Mouse (Mus musculus): ENCODE results near the gene Vwc2. TPM values are rescaled to one million over a fixed set of nuclear protein-coding genes. Genes with fewer than 3 reads are reported as not detected.
A peak's percentile ranks its signal among the peaks of the same experiment; 100 is the strongest.

The Vwc2 gene
- polyA plus RNA-seq, 1 experiment from 2014 or later, result 0.50 TPM

DNA sequence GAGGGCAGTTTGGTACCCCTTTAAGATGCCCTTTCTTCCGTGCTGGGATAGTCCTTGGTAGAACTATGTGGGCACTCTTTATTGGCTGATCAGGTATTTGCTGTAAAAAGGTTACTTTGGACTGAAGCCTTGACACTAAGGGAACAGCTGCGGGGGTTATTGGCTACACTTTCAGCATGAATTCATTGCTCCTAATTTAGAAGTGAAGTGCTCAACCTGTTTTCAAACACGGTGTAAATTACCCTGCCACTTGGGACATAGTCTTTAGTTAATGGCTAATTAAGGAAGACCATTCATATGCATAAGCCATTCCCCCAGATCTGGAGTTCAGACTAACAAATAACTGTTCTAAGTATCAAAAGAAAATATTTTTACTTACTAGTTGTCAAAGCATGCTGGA, 2.7 kb downstream of the Vwc2 start:
- no peak overlapping the region for H3K27ac ChIP-seq
- no peaks in the 10 kb centered on the region for H3K36me3 ChIP-seq
- ATAC-seq, result no peak
- no peak overlapping the region for H3K9ac ChIP-seq
- H3K4me2 ChIP-seq (replicated peaks), result peak overlapping the region; percentile 84
- no peak overlapping the region for H3K4me3 ChIP-seq (replicated peaks)
- peaks cover 49% of the 10 kb centered on the region for H3K27me3 ChIP-seq (replicated peaks)
- peaks cover 27% of the 10 kb centered on the region for H3K4me1 ChIP-seq (replicated peaks)
- H3K9me3 ChIP-seq, result no peaks in the 10 kb centered on the region
- WGBS, result 5% methylated on average over 3 of the region's 3 CpGs

GRCm38 (mm10) chr11:11122866-11123265, 8.8 kb downstream of the Vwc2 start:
- 72% methylated on average over 4 of the region's 4 CpGs for WGBS
- H3K9me3 ChIP-seq, result no peaks in the 10 kb centered on the region
- no peak for ATAC-seq
- H3K4me1 ChIP-seq (replicated peaks), result no peaks in the 10 kb centered on the region
- H3K36me3 ChIP-seq, result no peaks in the 10 kb centered on the region
- H3K4me3 ChIP-seq (replicated peaks), result no peak overlapping the region
- H3K4me2 ChIP-seq (replicated peaks), result no peak overlapping the region
- H3K9ac ChIP-seq, result no peak overlapping the region
- H3K27ac ChIP-seq, result no peak overlapping the region
- H3K27me3 ChIP-seq (replicated peaks), result 0 out of 2 replicates have a peak, but pooled peaks cover 1% of the 10 kb centered on the region

GRCm38 (mm10) chr11:11131414-11132077, 17.5 kb downstream of the Vwc2 start:
- no peak for ATAC-seq
- Histone ChIP-seq H3K27me3 (replicated peaks) (no peaks in the 10 kb centered on the region), H3K9me3 (no peaks in the 10 kb centered on the region), H3K4me2 (replicated peaks) (no peak overlapping the region), H3K36me3 (no peaks in the 10 kb centered on the region), H3K4me1 (replicated peaks) (no peaks in the 10 kb centered on the region), H3K27ac (no peak overlapping the region), H3K4me3 (replicated peaks) (no peak overlapping the region), H3K9ac (no peak overlapping the region)
- WGBS, result 57% methylated on average over 14 of the region's 14 CpGs

DNA sequence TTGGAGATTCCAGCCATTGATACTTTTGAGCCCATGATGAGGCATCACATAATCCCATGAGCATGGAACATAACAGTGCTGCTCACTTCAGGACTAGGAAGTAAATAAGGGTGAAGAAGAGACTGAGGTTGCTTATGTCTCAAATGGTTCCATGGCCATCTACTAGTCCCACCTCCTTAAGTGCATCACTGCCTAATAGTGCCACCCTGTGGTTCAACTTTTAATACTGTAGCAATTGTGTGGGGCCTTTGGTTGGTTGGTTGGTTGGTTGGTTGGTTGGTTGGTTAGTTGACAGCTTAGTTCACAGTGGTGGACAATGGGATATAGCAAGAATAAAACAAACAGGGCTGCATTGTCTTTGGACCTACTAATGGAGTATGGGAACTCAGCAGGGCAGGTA, 26.6 kb downstream of the Vwc2 start:
- H3K36me3 ChIP-seq, result no peaks in the 10 kb centered on the region
- H3K9me3 ChIP-seq, result no peaks in the 10 kb centered on the region
- H3K4me3 ChIP-seq (replicated peaks), result no peak overlapping the region
- H3K27me3 ChIP-seq (replicated peaks), result no peaks in the 10 kb centered on the region
- no peak overlapping the region for H3K4me2 ChIP-seq (replicated peaks)
- ATAC-seq, result no peak
- H3K27ac ChIP-seq, result no peak overlapping the region
- no peak overlapping the region for H3K9ac ChIP-seq
- H3K4me1 ChIP-seq (replicated peaks), result no peaks in the 10 kb centered on the region

GRCm38 (mm10) chr11:11152681-11153080, 38.7 kb downstream of the Vwc2 start:
- 66% methylated on average over 1 of the region's 1 CpGs for WGBS
- Histone ChIP-seq H3K4me1 (replicated peaks) (no peaks in the 10 kb centered on the region), H3K27ac (no peak overlapping the region), H3K27me3 (replicated peaks) (no peaks in the 10 kb centered on the region), H3K9me3 (no peaks in the 10 kb centered on the region), H3K9ac (no peak overlapping the region), H3K4me3 (replicated peaks) (no peak overlapping the region), H3K36me3 (no peaks in the 10 kb centered on the region), H3K4me2 (replicated peaks) (no peak overlapping the region)
- no peak for ATAC-seq

- no peak overlapping the region for H3K9ac ChIP-seq
- no peaks in the 10 kb centered on the region for H3K4me1 ChIP-seq (replicated peaks)
- H3K4me2 ChIP-seq (replicated peaks), result no peak overlapping the region
- ATAC-seq, result no peak
- WGBS, result 63% methylated on average over 4 of the region's 4 CpGs
- no peaks in the 10 kb centered on the region for H3K9me3 ChIP-seq
- no peaks in the 10 kb centered on the region for H3K36me3 ChIP-seq
- no peaks in the 10 kb centered on the region for H3K27me3 ChIP-seq (replicated peaks)
- H3K4me3 ChIP-seq (replicated peaks), result no peak overlapping the region
- no peak overlapping the region for H3K27ac ChIP-seq
Observed at GRCm38 (mm10) chr11:11171396-11171795, 57.4 kb downstream of the Vwc2 start.

- ATAC-seq, result no peak
- Histone ChIP-seq H3K4me1 (replicated peaks) (no peaks in the 10 kb centered on the region), H3K9me3 (no peaks in the 10 kb centered on the region), H3K27me3 (replicated peaks) (no peaks in the 10 kb centered on the region), H3K4me3 (replicated peaks) (no peak overlapping the region), H3K36me3 (no peaks in the 10 kb centered on the region), H3K9ac (no peak overlapping the region), H3K4me2 (replicated peaks) (no peak overlapping the region), H3K27ac (no peak overlapping the region)
- WGBS, result 67% methylated on average over 2 of the region's 2 CpGs
Observed at GRCm38 (mm10) chr11:11175259-11175658, 61.2 kb downstream of the Vwc2 start.

- no peaks in the 10 kb centered on the region for H3K27me3 ChIP-seq (replicated peaks)
- no peaks in the 10 kb centered on the region for H3K9me3 ChIP-seq
- H3K9ac ChIP-seq, result no peak overlapping the region
- no peaks in the 10 kb centered on the region for H3K4me1 ChIP-seq (replicated peaks)
- no peaks in the 10 kb centered on the region for H3K36me3 ChIP-seq
- ATAC-seq, result no peak
- H3K4me3 ChIP-seq (replicated peaks), result no peak overlapping the region
- no peak overlapping the region for H3K4me2 ChIP-seq (replicated peaks)
- 81% methylated on average over 2 of the region's 2 CpGs for WGBS
- H3K27ac ChIP-seq, result no peak overlapping the region
Observed at GRCm38 (mm10) chr11:11182705-11183104, 68.7 kb downstream of the Vwc2 start.

DNA sequence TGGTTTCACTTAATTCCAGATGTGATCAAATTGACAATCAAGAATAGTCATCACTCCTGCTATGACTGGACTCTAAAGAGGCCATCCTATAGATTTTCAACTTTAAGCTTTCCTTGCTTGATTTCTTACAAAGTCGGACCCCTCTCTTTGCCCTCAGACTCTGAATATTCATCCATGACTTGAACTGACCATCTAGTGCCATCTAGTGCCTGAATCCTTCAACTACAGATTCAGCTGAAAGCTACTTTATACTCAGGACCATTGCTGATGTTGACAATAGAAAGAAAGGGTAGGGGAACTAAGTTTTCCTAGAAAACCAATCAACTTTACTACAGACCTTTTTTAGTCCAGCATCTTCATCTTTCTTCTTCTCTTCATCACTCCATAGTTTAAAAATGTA, 109.1 kb downstream of the Vwc2 start:
- Histone ChIP-seq H3K27ac (no peak overlapping the region), H3K4me3 (replicated peaks) (no peak overlapping the region), H3K9me3 (no peaks in the 10 kb centered on the region), H3K36me3 (no peaks in the 10 kb centered on the region), H3K9ac (no peak overlapping the region), H3K4me1 (replicated peaks) (no peaks in the 10 kb centered on the region), H3K4me2 (replicated peaks) (no peak overlapping the region), H3K27me3 (replicated peaks) (no peaks in the 10 kb centered on the region)
- 24% methylated on average over 1 of the region's 1 CpGs for WGBS
- no peak for ATAC-seq

DNA sequence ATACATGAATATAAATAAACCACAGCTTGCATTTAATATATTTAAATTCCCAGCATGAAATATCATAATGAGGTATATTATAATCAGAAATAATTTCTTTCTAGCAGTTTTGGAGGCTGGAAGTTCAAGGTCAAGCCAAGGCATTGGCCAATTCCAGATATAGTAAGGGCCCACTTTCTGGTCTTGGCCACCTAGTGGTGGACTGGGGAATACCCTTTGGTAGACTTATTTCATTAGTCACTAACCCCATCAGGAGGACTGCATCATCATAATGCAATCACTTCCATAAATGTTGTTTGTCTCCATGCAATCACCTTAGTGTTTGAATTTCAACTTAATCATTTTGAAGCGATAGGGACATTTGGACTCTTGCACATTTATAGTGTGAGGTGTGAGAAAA, 125.3 kb downstream of the Vwc2 start:
- WGBS, result 73% methylated on average over 1 of the region's 1 CpGs
- no peak overlapping the region for H3K9ac ChIP-seq
- no peak overlapping the region for H3K4me3 ChIP-seq (replicated peaks)
- H3K36me3 ChIP-seq, result no peaks in the 10 kb centered on the region
- H3K4me2 ChIP-seq (replicated peaks), result no peak overlapping the region
- H3K4me1 ChIP-seq (replicated peaks), result no peaks in the 10 kb centered on the region
- no peak for ATAC-seq
- no peak overlapping the region for H3K27ac ChIP-seq
- H3K9me3 ChIP-seq, result no peaks in the 10 kb centered on the region
- H3K27me3 ChIP-seq (replicated peaks), result no peaks in the 10 kb centered on the region

DNA sequence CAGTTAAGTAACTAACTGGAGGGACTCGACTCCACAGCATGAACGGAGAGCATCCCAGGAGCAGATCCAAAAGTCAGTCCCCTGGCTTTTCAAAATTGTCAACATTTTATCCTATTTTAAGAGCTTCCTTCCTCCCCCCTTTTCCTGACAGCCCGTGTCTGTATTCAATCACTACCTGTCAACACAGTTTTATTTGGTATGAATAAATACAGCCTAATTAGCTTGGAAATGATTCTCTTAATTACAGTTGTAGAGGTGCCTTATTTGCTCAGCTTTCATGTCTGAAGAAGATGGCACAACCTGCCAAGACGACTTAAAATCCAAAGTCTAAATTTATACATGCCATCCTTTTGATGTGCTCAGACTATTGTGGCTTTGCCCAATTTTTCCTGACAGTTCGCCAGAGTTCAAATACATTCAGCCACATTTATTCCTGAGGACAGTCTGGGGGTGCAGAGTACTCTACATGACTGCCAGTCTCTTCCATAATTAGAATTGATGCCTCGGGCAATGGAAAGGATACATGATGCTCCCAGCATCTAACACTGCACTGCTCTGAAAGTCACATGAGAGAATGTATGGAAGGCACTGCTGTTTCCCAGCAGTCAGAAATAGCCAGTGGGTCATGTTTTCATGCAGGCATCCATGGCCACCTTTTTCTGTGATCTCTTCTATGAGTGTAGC, 128.8 kb downstream of the Vwc2 start:
- ATAC-seq, result no peak
- Histone ChIP-seq H3K4me1 (replicated peaks) (no peaks in the 10 kb centered on the region), H3K4me3 (replicated peaks) (no peak overlapping the region), H3K9me3 (no peaks in the 10 kb centered on the region), H3K4me2 (replicated peaks) (no peak overlapping the region), H3K9ac (no peak overlapping the region), H3K36me3 (no peaks in the 10 kb centered on the region), H3K27me3 (replicated peaks) (no peaks in the 10 kb centered on the region), H3K27ac (no peak overlapping the region)
- WGBS, result 70% methylated on average over 6 of the region's 6 CpGs

GRCm38 (mm10) chr11:11257348-11257747, 143.3 kb downstream of the Vwc2 start:
- ATAC-seq, result no peak

GRCm38 (mm10) chr11:11280128-11280527, 166.1 kb downstream of the Vwc2 start:
- Histone ChIP-seq H3K4me3 (replicated peaks) (no peak overlapping the region), H3K36me3 (no peaks in the 10 kb centered on the region), H3K4me2 (replicated peaks) (no peak overlapping the region), H3K4me1 (replicated peaks) (no peaks in the 10 kb centered on the region), H3K9me3 (no peaks in the 10 kb centered on the region), H3K9ac (no peak overlapping the region), H3K27ac (no peak overlapping the region), H3K27me3 (replicated peaks) (no peaks in the 10 kb centered on the region)
- no peak for ATAC-seq

More at GRCm38 (mm10) chr11:11257348-11257747, 143.3 kb downstream of the Vwc2 start:
- H3K27ac ChIP-seq, result no peak overlapping the region
- H3K4me2 ChIP-seq (replicated peaks), result no peak overlapping the region
- H3K4me1 ChIP-seq (replicated peaks), result no peaks in the 10 kb centered on the region
- no peaks in the 10 kb centered on the region for H3K27me3 ChIP-seq (replicated peaks)
- H3K9me3 ChIP-seq, result no peaks in the 10 kb centered on the region
- no peak overlapping the region for H3K9ac ChIP-seq
- H3K4me3 ChIP-seq (replicated peaks), result no peak overlapping the region
- no peaks in the 10 kb centered on the region for H3K36me3 ChIP-seq
- 88% methylated on average over 1 of the region's 1 CpGs for WGBS
